Mouse (Mus musculus) bone marrow, adult 2 months (tissue): ENCODE data around the gene Hivep3.

ENCODE experiments used
- CTCF ChIP-seq: fragments of 200-500 bp; IDR thresholded peaks from 2 replicates; pipeline ENCODE4 v1.5.1; 2011; ENCODE audit warnings: low read length, control low read depth; ENCODE audit not compliant: control insufficient read depth, insufficient read depth
- POLR2A ChIP-seq: fragments of 200-500 bp; IDR thresholded peaks from 2 replicates; pipeline ENCODE4 v1.6.1; 2011; ENCODE audit warnings: low read depth, mild to moderate bottlenecking, control low read depth, low read length, borderline replicate concordance; ENCODE audit not compliant: control insufficient read depth

DNA sequence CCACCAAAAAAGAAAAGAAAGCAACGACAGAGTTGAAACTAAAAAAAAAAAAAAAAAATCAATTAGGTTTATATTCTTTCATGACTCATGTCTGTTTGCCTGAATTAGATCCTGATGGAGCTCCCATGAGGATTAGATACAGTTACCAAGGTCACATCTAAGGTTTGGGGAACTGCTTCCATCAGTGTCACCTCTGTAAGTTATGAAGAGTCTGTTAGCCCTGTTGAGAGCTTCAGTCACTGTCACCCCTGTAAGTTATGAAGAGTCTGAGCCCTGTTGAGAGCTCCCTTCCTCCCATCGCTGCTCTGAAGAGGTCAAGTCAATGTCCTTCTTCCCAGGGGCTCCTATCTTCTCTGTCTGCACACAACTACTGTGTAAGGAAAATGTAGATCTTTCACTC lies 104.7 kb downstream of the Hivep3 start:
- TF ChIP-seq POLR2A (no peak), CTCF (no peak)
